Mouse (Mus musculus) macrophage (primary cell): ENCODE data around the gene Sema3f. TPM values are rescaled to one million over a fixed set of nuclear protein-coding genes. Genes with fewer than 3 reads are reported as not detected.

Experiments
- H3K27ac ChIP-seq: fragments of 350-480 bp; formaldehyde crosslinking; 2 replicates; pipeline ENCODE4 v1.9.0; 2021
- H3K36me3 ChIP-seq: fragments of 350-480 bp; formaldehyde crosslinking; 2 replicates; pipeline ENCODE4 v1.9.0; 2021; ENCODE audit errors: inconsistent target
- H3K4me3 ChIP-seq: fragments of 350-480 bp; formaldehyde crosslinking; 2 replicates; pipeline ENCODE4 v1.9.0; 2021; ENCODE audit errors: inconsistent target
- H3K79me2 ChIP-seq: fragments of 350-480 bp; formaldehyde crosslinking; 2 replicates; pipeline ENCODE4 v1.9.0; 2021; ENCODE audit errors: inconsistent target
- WGBS: methylation state at CpG from one replicate; pipeline ENCODE4 v1.1.7; 2026; ENCODE audit warnings: inconsistent platforms; ENCODE audit not compliant: missing documents; 5-methylcytosine and 5-hydroxymethylcytosine counted together
- polyA plus RNA-seq: library from polyadenylated mRNA; stranded (reverse); fragments of 250-400 nt; gene quantifications from 3 replicates; pipeline ENCODE4 v1.2.4, GENCODE M21; 2018; ENCODE audit warnings: inconsistent platforms

Sema3f gene
- polyA plus RNA-seq, 1 experiment from 2014 or later = not detected

DNA sequence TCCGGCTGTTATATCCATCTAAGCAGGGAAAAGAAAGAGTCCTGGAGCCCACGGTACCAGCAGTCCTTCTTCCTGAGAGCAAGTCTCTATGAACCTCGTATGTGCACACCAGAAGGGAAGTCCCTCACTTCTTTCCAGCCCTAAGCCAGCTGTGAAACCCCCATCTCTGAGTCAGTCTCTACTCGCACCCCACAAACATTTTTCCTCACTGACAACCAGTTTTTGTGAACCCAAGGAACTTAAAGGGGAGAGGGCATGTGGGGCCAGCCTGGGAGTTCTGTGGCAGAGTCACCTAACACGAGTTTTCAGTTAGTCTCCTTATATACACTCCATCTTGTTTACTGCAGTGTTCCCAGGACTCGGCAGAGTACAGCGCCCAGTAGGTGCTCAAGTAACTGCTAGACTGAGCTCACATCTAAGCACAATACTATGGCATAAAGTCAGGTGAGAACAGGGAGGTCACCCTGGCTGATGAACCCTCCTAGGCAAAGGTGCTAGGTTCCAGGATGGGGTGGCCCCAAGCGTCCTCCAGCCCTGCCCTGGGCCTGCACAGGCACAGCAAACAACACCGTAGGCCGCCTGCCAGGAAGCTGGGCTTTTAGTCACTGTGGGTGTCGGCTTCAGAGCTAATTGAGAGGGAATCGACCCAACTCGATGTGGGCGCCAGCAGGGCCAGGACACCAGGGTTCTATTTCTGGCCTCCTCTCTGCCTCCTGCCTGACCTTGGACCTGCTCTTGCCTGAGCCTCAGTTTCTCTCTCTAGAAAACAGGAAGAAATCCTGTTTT is 6.7 kb downstream of the Sema3f start:
- H3K36me3 ChIP-seq = no peaks in the 10 kb centered on the region
- 82% methylated on average over 14 of the region's 14 CpGs for WGBS

DNA sequence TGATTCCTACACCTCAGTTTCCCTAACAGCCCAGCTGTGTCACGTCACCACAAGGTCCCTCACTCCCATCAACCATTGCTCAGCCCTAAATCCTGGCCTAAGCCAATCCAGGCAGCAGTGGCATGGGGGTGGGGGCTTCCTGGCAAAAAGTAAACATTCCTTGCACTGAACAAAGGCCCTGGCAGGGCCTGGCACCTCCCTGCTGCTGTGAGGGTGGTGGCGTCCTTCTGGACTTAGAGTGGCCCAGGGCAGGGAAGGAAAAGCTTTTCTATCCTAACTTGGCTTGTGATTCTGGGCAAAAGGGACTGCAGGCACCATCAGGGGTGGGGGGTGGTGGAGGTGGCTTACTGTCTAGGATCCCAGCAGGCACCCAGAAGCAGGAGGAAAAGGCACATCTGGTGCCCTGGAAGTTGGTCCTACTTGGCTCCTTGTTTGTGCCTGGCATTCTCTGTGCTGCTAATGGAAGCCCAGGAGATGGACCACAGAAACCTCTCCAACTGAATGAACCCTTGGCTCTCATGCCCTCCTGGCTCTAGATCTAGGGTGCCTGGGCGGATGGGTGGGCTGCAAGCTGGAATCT is 7.6 kb downstream of the Sema3f start:
- H3K36me3 ChIP-seq = no peaks in the 10 kb centered on the region
- WGBS = 87% methylated on average over 3 of the region's 3 CpGs
- H3K79me2 ChIP-seq = no peaks in the 10 kb centered on the region

More for the DNA sequence above, 6.7 kb downstream of the Sema3f start:
- Histone ChIP-seq H3K79me2 (no peaks in the 10 kb centered on the region), H3K4me3 (no peak overlapping the region), H3K27ac (no peak overlapping the region)

GRCm38 (mm10) chr9:107701594-107701993 is 8.7 kb downstream of the Sema3f start:
- Histone ChIP-seq H3K4me3 (no peak overlapping the region), H3K27ac (no peak overlapping the region), H3K36me3 (no peaks in the 10 kb centered on the region), H3K79me2 (no peaks in the 10 kb centered on the region)
- WGBS = 70% methylated on average over 12 of the region's 12 CpGs

More for the DNA sequence above, 7.6 kb downstream of the Sema3f start:
- no peak overlapping the region for H3K4me3 ChIP-seq
- H3K27ac ChIP-seq = no peak overlapping the region

DNA sequence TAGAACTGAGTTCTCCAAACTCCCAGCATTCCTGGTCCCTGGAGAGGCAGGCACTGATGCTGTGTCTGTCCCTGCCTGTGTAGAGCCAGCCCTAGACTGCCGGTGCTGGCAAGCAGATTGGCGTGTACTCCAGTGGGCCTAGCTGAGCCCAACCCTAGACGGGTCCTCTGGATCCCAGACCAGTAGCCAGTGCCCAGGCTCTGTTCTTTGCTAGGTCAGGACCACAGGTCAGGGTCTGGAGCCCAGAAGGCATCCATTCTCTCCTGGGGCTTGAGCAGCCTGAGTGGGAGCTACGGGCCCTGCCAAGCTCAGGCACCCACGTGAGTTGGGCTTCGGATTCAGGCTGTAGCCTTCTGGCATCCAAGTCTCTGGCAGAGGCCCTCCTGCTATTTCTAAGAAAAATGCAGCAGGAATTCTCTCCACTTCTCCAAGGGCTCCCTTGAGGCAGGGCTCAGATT is 10.1 kb downstream of the Sema3f start:
- H3K4me3 ChIP-seq = no peak overlapping the region
- H3K27ac ChIP-seq = no peak overlapping the region
- 94% methylated on average over 6 of the region's 6 CpGs for WGBS
- H3K79me2 ChIP-seq = no peaks in the 10 kb centered on the region
- no peaks in the 10 kb centered on the region for H3K36me3 ChIP-seq

DNA sequence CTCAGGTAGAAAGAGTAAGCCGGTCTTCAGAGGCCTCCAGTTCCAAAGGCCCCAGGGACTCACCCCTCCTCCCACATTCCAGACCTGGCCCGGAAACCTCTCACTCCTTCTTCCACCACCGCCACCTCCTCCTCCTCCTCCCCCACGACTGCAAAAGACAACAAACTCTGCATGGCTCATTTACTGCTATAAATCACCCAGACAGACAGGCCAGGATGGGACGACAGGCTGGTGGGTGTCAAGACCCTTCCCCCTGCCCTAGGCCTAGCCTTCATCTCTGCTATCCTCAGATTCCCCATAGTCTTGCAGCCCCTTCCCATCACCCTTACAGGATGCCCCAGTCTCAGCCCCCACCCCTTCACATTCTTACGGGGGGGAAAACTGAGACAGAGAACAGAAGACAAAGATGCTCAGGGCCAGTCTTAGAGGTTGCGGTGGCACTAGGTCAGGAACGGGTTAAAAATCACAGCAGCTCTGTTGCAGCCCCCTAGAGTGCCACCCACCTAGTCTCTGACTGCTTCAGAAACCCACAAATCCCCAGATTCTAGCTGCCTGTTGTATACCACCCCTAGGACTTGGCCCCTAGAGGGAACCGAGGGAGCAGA is 10.8 kb downstream of the Sema3f start:
- Histone ChIP-seq H3K79me2 (no peaks in the 10 kb centered on the region), H3K4me3 (no peak overlapping the region), H3K27ac (no peak overlapping the region), H3K36me3 (no peaks in the 10 kb centered on the region)
- 80% methylated on average over 9 of the region's 9 CpGs for WGBS

- no peaks in the 10 kb centered on the region for H3K36me3 ChIP-seq
- H3K4me3 ChIP-seq = no peak overlapping the region
- 91% methylated on average over 14 of the region's 14 CpGs for WGBS
- no peak overlapping the region for H3K27ac ChIP-seq
- H3K79me2 ChIP-seq = no peaks in the 10 kb centered on the region
Measured at GRCm38 (mm10) chr9:107698611-107699190, 11.6 kb downstream of the Sema3f start.

DNA sequence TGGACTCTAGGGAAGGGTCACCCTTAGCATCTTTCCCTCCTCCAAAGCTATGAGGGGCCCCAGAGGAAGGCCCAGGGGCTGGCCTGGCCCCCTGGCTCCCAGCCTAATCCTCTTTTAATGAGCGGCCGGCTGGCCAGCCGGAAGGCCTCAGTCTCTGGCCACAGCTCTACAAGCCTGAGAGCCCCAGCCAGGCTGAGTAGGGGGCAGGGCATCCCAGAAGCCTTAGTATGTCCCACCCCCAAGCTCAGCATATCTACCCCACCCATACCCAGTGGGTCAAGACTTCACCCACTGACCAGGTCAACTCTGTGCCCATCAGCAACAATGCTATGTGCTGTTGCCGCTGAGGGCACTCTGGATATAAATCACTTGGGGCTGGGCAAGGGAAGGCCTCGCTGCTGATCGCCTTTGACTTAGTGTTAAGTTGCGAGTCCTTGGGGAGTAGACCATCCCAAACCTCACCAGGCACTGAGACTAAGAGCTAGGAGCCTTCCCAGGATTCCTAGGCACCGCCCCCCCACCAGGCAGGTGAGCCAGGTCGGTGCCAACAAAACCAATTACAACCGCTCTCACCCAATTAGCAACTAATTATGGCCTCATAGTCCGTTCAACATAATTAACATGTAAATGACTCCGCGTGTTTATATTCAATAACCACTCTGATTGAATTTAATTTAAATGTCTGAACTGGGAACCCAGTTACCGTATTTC is 12.3 kb downstream of the Sema3f start:
- Histone ChIP-seq H3K79me2 (no peaks in the 10 kb centered on the region), H3K36me3 (no peaks in the 10 kb centered on the region), H3K27ac (no peak overlapping the region), H3K4me3 (no peak overlapping the region)
- WGBS = 93% methylated on average over 14 of the region's 14 CpGs

DNA sequence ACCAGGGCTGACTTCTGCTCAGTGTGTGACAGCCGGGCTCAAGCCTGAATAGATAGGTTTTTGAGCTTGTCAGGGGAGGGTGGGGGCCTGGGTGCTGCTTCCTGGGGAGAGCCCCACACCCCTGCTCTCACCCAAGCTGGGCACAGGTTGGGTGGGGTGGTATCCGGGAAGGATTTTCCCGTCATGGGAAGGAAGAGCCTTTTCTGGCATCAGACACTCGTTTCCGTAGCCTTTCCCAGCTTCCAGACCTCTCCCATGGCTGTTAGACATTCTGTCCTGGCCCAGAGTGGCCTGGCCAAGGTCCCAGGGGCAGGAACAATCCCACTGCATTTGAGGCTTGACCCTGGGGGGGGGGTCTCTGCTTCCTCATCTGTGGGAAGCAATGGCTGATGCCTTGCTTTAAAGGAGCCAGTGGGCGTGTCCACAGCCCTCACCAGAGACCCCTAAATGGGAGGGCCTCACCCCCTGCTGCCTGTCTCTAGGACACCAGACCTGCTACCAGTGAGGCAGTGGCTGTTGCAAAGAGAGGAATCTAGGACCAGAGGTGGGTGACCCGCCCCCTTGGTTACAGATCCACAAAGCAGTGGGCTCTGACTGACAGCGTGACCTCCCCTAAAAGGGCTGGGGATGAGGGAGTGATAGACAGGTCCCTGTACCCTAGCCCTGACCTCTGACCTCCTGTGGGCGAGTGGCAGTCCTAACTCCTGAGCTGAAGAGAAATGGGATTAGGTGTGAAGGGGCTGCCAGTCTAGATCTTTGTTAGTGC is 13.2 kb downstream of the Sema3f start:
- Histone ChIP-seq H3K4me3 (no peak overlapping the region), H3K27ac (no peak overlapping the region), H3K79me2 (no peaks in the 10 kb centered on the region), H3K36me3 (no peaks in the 10 kb centered on the region)
- WGBS = 88% methylated on average over 9 of the region's 9 CpGs

DNA sequence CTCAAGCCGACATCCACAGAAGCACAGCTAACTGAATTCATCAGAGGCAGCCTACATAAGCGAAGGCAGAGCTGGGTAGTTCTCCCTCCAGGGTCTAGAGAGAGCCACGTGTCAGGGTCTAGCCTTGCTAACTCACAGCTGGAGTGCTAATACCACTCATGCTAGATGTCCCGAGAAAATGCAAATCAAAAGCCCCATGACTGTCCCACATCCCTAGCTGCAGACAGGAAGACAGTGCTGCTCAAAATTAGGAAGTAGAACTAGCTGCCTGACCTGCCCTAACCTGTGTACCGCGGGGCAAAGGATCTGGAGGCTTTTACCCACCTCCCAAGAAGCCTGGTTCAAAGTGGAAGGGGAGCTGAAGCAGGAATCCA is 14.2 kb downstream of the Sema3f start:
- no peak overlapping the region for H3K27ac ChIP-seq
- no peak overlapping the region for H3K4me3 ChIP-seq
- H3K36me3 ChIP-seq = no peaks in the 10 kb centered on the region
- no peaks in the 10 kb centered on the region for H3K79me2 ChIP-seq
- WGBS = 7% methylated on average over 6 of the region's 6 CpGs

GRCm38 (mm10) chr9:107695441-107696105 is 14.7 kb downstream of the Sema3f start:
- H3K27ac ChIP-seq = no peak overlapping the region
- H3K79me2 ChIP-seq = no peaks in the 10 kb centered on the region
- WGBS = 70% methylated on average over 12 of the region's 12 CpGs
- H3K4me3 ChIP-seq = no peak overlapping the region
- no peaks in the 10 kb centered on the region for H3K36me3 ChIP-seq

GRCm38 (mm10) chr9:107694627-107695026 is 15.6 kb downstream of the Sema3f start:
- no peaks in the 10 kb centered on the region for H3K36me3 ChIP-seq
- H3K4me3 ChIP-seq = no peak overlapping the region
- no peak overlapping the region for H3K27ac ChIP-seq
- 72% methylated on average over 7 of the region's 7 CpGs for WGBS
- no peaks in the 10 kb centered on the region for H3K79me2 ChIP-seq

GRCm38 (mm10) chr9:107693433-107693987 is 16.8 kb downstream of the Sema3f start:
- Histone ChIP-seq H3K36me3 (no peaks in the 10 kb centered on the region), H3K27ac (no peak overlapping the region), H3K79me2 (no peaks in the 10 kb centered on the region), H3K4me3 (no peak overlapping the region)
- 76% methylated on average over 4 of the region's 4 CpGs for WGBS

- whole genome bisulfite sequencing = 89% methylated on average over 5 of the region's 5 CpGs
- Histone ChIP-seq H3K4me3 (no peak overlapping the region), H3K79me2 (no peaks in the 10 kb centered on the region), H3K36me3 (no peaks in the 10 kb centered on the region), H3K27ac (no peak overlapping the region)
Measured at GRCm38 (mm10) chr9:107692785-107693184, 17.5 kb downstream of the Sema3f start.
